Mouse (Mus musculus): Measurements from ENCODE around the gene Sbk1. TPM values are rescaled to one million over a fixed set of nuclear protein-coding genes. Genes with fewer than 3 reads are reported as not detected.

The Sbk1 gene
- polyA plus RNA-seq (2012; rRNA removed): 12.2 and 12.5 TPM in 2 replicates

- DNase-seq (ENCODE audit: low read depth, low spot score): peak; percentile 66
- WGBS: under 1% methylated on average over 81 of the region's 85 CpGs
Observed at GRCm38 (mm10) chr7:126271712-126272683, at the start of gene Sbk1. Gene Sbk1 (plus strand): TSS chr7:126272619.

GRCm38 (mm10) chr7:126222753-126223152 is 49.7 kb upstream of the Sbk1 start:
- DNase-seq (ENCODE audit: low read depth, low spot score): no peak
- 51% methylated on average over 3 of the region's 3 CpGs for WGBS

- WGBS: 41% methylated on average over 5 of the region's 5 CpGs
Observed at GRCm38 (mm10) chr7:126226136-126226535, 46.3 kb upstream of the Sbk1 start.

GRCm38 (mm10) chr7:126230357-126231148 is 41.9 kb upstream of the Sbk1 start:
- DNase-seq (ENCODE audit: low read depth, low spot score): no peak
- 55% methylated on average over 8 of the region's 8 CpGs for WGBS

More at GRCm38 (mm10) chr7:126226136-126226535, 46.3 kb upstream of the Sbk1 start:
- DNase-seq (ENCODE audit: low read depth, low spot score): no peak

- 51% methylated on average over 8 of the region's 8 CpGs for WGBS
- no peak for DNase-seq (ENCODE audit: low read depth, low spot score)
Observed at GRCm38 (mm10) chr7:126232345-126233071, 39.9 kb upstream of the Sbk1 start.

GRCm38 (mm10) chr7:126234611-126235010 is 37.8 kb upstream of the Sbk1 start:
- 66% methylated on average over 3 of the region's 3 CpGs for WGBS
- DNase-seq (ENCODE audit: low read depth, low spot score): no peak

GRCm38 (mm10) chr7:126236083-126236793 is 36.2 kb upstream of the Sbk1 start:
- DNase-seq (ENCODE audit: low read depth, low spot score): no peak
- WGBS: 58% methylated on average over 11 of the region's 11 CpGs

GRCm38 (mm10) chr7:126236794-126237192 is 35.6 kb upstream of the Sbk1 start:
- WGBS: 71% methylated on average over 5 of the region's 5 CpGs
- no peak for DNase-seq (ENCODE audit: low read depth, low spot score)

GRCm38 (mm10) chr7:126240814-126241360 is 31.5 kb upstream of the Sbk1 start:
- DNase-seq (ENCODE audit: low read depth, low spot score): no peak
- WGBS: 58% methylated on average over 14 of the region's 14 CpGs

GRCm38 (mm10) chr7:126244168-126244750 is 28.2 kb upstream of the Sbk1 start:
- 62% methylated on average over 6 of the region's 6 CpGs for WGBS
- no peak for DNase-seq (ENCODE audit: low read depth, low spot score)

- WGBS: 8% methylated on average over 6 of the region's 6 CpGs
- DNase-seq (ENCODE audit: low read depth, low spot score): no peak
Observed at GRCm38 (mm10) chr7:126248088-126248487, 24.3 kb upstream of the Sbk1 start.

GRCm38 (mm10) chr7:126248641-126249141 is 23.7 kb upstream of the Sbk1 start:
- no peak for DNase-seq (ENCODE audit: low read depth, low spot score)
- 40% methylated on average over 17 of the region's 17 CpGs for WGBS

GRCm38 (mm10) chr7:126249146-126249545 is 23.3 kb upstream of the Sbk1 start:
- no peak for DNase-seq (ENCODE audit: low read depth, low spot score)
- WGBS: 68% methylated on average over 5 of the region's 5 CpGs

- 85% methylated on average over 3 of the region's 3 CpGs for WGBS
- no peak for DNase-seq (ENCODE audit: low read depth, low spot score)
Observed at GRCm38 (mm10) chr7:126249986-126250385, 22.4 kb upstream of the Sbk1 start.

- no peak for DNase-seq (ENCODE audit: low read depth, low spot score)
- WGBS: 72% methylated on average over 7 of the region's 7 CpGs
Observed at GRCm38 (mm10) chr7:126250481-126250880, 21.9 kb upstream of the Sbk1 start.

- no peak for DNase-seq (ENCODE audit: low read depth, low spot score)
- 64% methylated on average over 3 of the region's 3 CpGs for WGBS
Observed at GRCm38 (mm10) chr7:126251698-126252097, 20.7 kb upstream of the Sbk1 start.

- 82% methylated on average over 5 of the region's 5 CpGs for WGBS
- DNase-seq (ENCODE audit: low read depth, low spot score): no peak
Observed at GRCm38 (mm10) chr7:126252230-126252629, 20.2 kb upstream of the Sbk1 start.

All from large intestine, adult 2 months (tissue).